Mouse (Mus musculus) cerebellum, adult 2 months (tissue): ENCODE data around the gene Chd3.

Experiments
- CTCF ChIP-seq: fragments of 200-500 bp; IDR thresholded peaks from 2 replicates; pipeline ENCODE4 v1.5.1; 2011; ENCODE audit warnings: low read depth, mild to moderate bottlenecking, control low read depth, low read length, moderate library complexity, borderline replicate concordance; ENCODE audit not compliant: insufficient read depth
- POLR2A ChIP-seq: fragments of 200-500 bp; IDR thresholded peaks from 2 replicates; pipeline ENCODE4 v1.6.1; 2011; ENCODE audit warnings: low read length, control low read depth, borderline replicate concordance; ENCODE audit not compliant: insufficient read depth

DNA sequence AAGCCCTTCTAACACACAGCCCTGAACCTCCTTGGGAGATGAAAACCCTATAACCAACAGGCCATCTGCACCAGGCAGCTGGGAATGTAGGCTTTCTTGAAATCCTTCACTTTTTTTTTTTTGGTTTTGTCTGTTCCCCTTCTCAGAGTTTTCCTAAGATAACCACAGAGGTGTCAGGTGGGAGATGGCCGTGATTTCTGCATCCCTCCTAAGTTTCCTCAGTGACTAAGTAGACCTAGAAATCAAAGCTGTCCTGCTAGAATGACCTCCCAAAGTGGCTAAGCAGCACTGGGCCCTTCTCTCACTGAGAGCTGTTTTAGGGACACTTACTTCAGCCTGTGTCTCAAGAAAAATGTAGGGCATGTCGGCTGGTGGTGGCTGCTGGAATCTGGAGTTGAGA lies 71.4 kb downstream of the Chd3 start:
- TF ChIP-seq CTCF, result no peak
- TF ChIP-seq POLR2A, result no peak
